Mouse (Mus musculus): ENCODE data around the gene Kcp.

- TF ChIP-seq CTCF (IDR thresholded peaks at IDR 0.05; ENCODE audit: extremely low read depth, insufficient read length, insufficient replicate concordance, low read depth, low read length) (no peak), POLR2A (IDR thresholded peaks at IDR 0.05; ENCODE audit: low read depth, low read length) (no peak)
Measured at GRCm38 (mm10) chr6:29530050-29530449, 22.3 kb upstream of the Kcp start.

Measured in small intestine, adult 2 months (tissue).